31 mouse cellular contexts compared by ENCODE assay signal in the genomic region with DNA sequence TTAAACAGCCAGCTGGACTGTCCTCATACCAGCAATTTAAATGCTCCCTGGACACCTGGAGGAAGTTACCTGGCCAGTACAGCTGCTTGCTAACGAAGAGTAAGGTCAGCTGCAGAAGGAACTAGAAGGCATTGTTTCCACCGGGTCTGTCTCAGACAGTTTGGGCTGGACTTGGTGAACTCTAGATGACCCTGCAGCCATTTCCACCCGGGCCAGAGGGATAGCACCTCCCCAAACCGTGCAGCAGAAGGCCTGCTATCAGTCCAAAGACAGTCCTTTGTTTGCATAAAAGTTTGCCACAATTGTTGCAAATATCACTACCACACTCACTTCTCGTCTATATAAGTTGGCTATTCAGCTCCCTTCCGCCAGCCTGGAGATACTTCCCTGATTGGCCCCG. TPM values are rescaled to one million over a fixed set of nuclear protein-coding genes. Genes with fewer than 3 reads are reported as not detected.
DNase-seq lines count a peak whose midpoint lies in the region; ATAC-seq and TF ChIP-seq lines count a peak whose summit lies in the region.
"Had no signal": no experiment of that assay in that cellular context is flagged by ENCODE, and none has a peak within 500 bp of the region (broad histone marks: within the 10 kb centered on the region; RNA-seq: fewer than 3 reads in every experiment).

No protein-coding gene starts in this region.

- no peak for ATAC-seq in kidney, postnatal 0 days (replicated peaks; ENCODE audit: low FRiP score, low read depth)
- ATAC-seq in midbrain, embryonic 11.5 days (ENCODE audit: low FRiP score), result no peak
- ATAC-seq: forebrain, embryonic 13.5 days; forebrain, embryonic 16.5 days; intestine, postnatal 0 days had no signal

- H3K36me3 ChIP-seq in heart, embryonic 10.5 days, result no peaks in the 10 kb centered on the region
- H3K36me3 ChIP-seq in kidney, postnatal 0 days (ENCODE audit: insufficient read depth, low read length), result no peaks in the 10 kb centered on the region
- H3K36me3 ChIP-seq in midbrain, embryonic 11.5 days (ENCODE audit: control insufficient read depth, insufficient read depth, low read length), result no peaks in the 10 kb centered on the region
- H3K36me3 ChIP-seq: embryonic facial prominence, embryonic 10.5 days; embryonic facial prominence, embryonic 13.5 days; forebrain, embryonic 10.5 days; hindbrain, embryonic 12.5 days; hindbrain, embryonic 15.5 days had no signal

- peaks cover 21% of the 10 kb centered on the region for H3K4me1 ChIP-seq in heart, embryonic 10.5 days
- 0 out of 2 replicates have a peak, but pooled peaks cover 3% of the 10 kb centered on the region for H3K4me1 ChIP-seq in kidney, postnatal 0 days (replicated peaks; ENCODE audit: insufficient read depth, low read length)
- no peaks in the 10 kb centered on the region for H3K4me1 ChIP-seq in midbrain, embryonic 11.5 days (ENCODE audit: control insufficient read depth, insufficient read depth, low read length)
- H3K4me1 ChIP-seq: forebrain, embryonic 13.5 days; hindbrain, embryonic 12.5 days; hindbrain, embryonic 15.5 days had no signal

- no peak for DNase-seq in heart, embryonic 10.5 days (ENCODE audit: low spot score)
- DNase-seq in heart, postnatal 36 days, result no peak
- peak; percentile 25 for DNase-seq in kidney, postnatal 0 days (ENCODE audit: low spot score)
- DNase-seq in kidney, postnatal 36 days, result no peak
- peak; percentile 60 for DNase-seq in testis, postnatal 14 days (ENCODE audit: low spot score)
- no peak for DNase-seq in testis, postnatal 10 days (ENCODE audit: low spot score)
- DNase-seq in midbrain, embryonic 11.5 days (ENCODE audit: low spot score, missing footprints), result no peak
- DNase-seq: adrenal gland, adult 2 months; adrenal gland, postnatal 14 days; B cell, adult 2 months; cerebellum, adult 11 months; cerebellum, adult 2 months; cerebellum, adult 9-11 months; cerebellum, postnatal 25 days; gastrocnemius, postnatal 10 days; gastrocnemius, postnatal 36 days; heart, adult 11 months; heart, postnatal 14 days had no signal

- intact Hi-C loops in heart, postnatal 36 days (cut with DNase I), result no loop called here

- no peak overlapping the region for H3K4me3 ChIP-seq in heart, embryonic 10.5 days
- H3K4me3 ChIP-seq in kidney, postnatal 0 days (replicated peaks; ENCODE audit: low read depth, low read length), result no peak overlapping the region
- no peak overlapping the region for H3K4me3 ChIP-seq in midbrain, embryonic 11.5 days (ENCODE audit: low read depth, low read length)
- H3K4me3 ChIP-seq: embryonic facial prominence, embryonic 10.5 days; embryonic facial prominence, embryonic 13.5 days; forebrain, embryonic 10.5 days; forebrain, embryonic 13.5 days; hindbrain, embryonic 12.5 days; hindbrain, embryonic 15.5 days had no signal

- H3K9me3 ChIP-seq in heart, embryonic 10.5 days, result no peaks in the 10 kb centered on the region
- no peaks in the 10 kb centered on the region for H3K9me3 ChIP-seq in kidney, postnatal 0 days (replicated peaks; ENCODE audit: low read length)
- H3K9me3 ChIP-seq in midbrain, embryonic 11.5 days (ENCODE audit: control insufficient read depth, low read length), result no peaks in the 10 kb centered on the region
- H3K9me3 ChIP-seq: embryonic facial prominence, embryonic 10.5 days; embryonic facial prominence, embryonic 13.5 days; forebrain, embryonic 10.5 days; forebrain, embryonic 13.5 days; hindbrain, embryonic 12.5 days; hindbrain, embryonic 15.5 days had no signal

- 0 out of 2 replicates have a peak overlapping the region, but pooled peaks have one; percentile 38 for H3K27ac ChIP-seq in heart, embryonic 10.5 days
- no peak overlapping the region for H3K27ac ChIP-seq in kidney, postnatal 0 days
- no peak overlapping the region for H3K27ac ChIP-seq in midbrain, embryonic 11.5 days (ENCODE audit: low read depth, low read length)
- H3K27ac ChIP-seq: embryonic facial prominence, embryonic 10.5 days; embryonic facial prominence, embryonic 13.5 days; forebrain, embryonic 10.5 days; forebrain, embryonic 13.5 days; hindbrain, embryonic 12.5 days; hindbrain, embryonic 15.5 days had no signal

- no peak overlapping the region for H3K4me2 ChIP-seq in kidney, postnatal 0 days (ENCODE audit: low read length)
- H3K4me2 ChIP-seq in midbrain, embryonic 11.5 days, result no peak overlapping the region
- H3K4me2 ChIP-seq: embryonic facial prominence, embryonic 13.5 days; forebrain, embryonic 13.5 days; heart, embryonic 11.5 days; hindbrain, embryonic 12.5 days; hindbrain, embryonic 15.5 days had no signal

- no peak overlapping the region for H3K9ac ChIP-seq in kidney, postnatal 0 days (ENCODE audit: low read depth, low read length)
- H3K9ac ChIP-seq in midbrain, embryonic 11.5 days (ENCODE audit: low read length), result no peak overlapping the region
- H3K9ac ChIP-seq: embryonic facial prominence, embryonic 13.5 days; forebrain, embryonic 13.5 days; hindbrain, embryonic 12.5 days; hindbrain, embryonic 15.5 days had no signal

- 35% methylated on average over 7 of the region's 7 CpGs for WGBS in heart, embryonic 10.5 days
- 32% methylated on average over 7 of the region's 7 CpGs for WGBS in kidney, postnatal 0 days
- 65% methylated on average over 7 of the region's 7 CpGs for WGBS in midbrain, embryonic 11.5 days

- no peak for TF ChIP-seq CTCF in kidney, postnatal 0 days (IDR thresholded peaks at IDR 0.05; ENCODE audit: low read depth)

- peaks cover 19% of the 10 kb centered on the region for H3K27me3 ChIP-seq in heart, embryonic 10.5 days (ENCODE audit: insufficient read depth, poor library complexity, severe bottlenecking)
- no peaks in the 10 kb centered on the region for H3K27me3 ChIP-seq in kidney, postnatal 0 days (ENCODE audit: insufficient read depth, low read length)
- H3K27me3 ChIP-seq in midbrain, embryonic 11.5 days (ENCODE audit: control insufficient read depth, insufficient read depth, low read length), result no peaks in the 10 kb centered on the region
- H3K27me3 ChIP-seq: embryonic facial prominence, embryonic 13.5 days; hindbrain, embryonic 15.5 days had no signal

RNA-seq across cellular contexts. Expression of a gene that starts 3.5 kb away (rescaled TPM):
- polyA plus RNA-seq in heart, embryonic 10.5 days (2016; fragmentation: Nextera tagmentation; extraction: Ambion mirVana), result 0.06 and 1.7 TPM in 2 replicates
- not detected for total RNA-seq in heart, postnatal 36 days (2021)
- polyA plus RNA-seq in kidney, postnatal 0 days (2015; fragmentation: Nextera tagmentation; extraction: Ambion mirVana), result 0.10 and 0.24 TPM in 2 replicates
- 0.07 and 0.34 TPM in 2 replicates for polyA plus RNA-seq in midbrain, embryonic 11.5 days (2014; fragmentation: Nextera tagmentation; extraction: Ambion mirVana)
- total RNA-seq: common myeloid progenitor, adult 5-6 weeks; gastrocnemius, postnatal 36 days; heart, postnatal 14 days; hematopoietic stem cell, adult 5-6 weeks had no signal
- polyA plus RNA-seq: forebrain, embryonic 13.5 days had no signal

RNA-seq across cellular contexts. Expression of a gene that starts 23.2 kb away (rescaled TPM):
- not detected in 2 replicates for polyA plus RNA-seq in heart, embryonic 10.5 days (2016; fragmentation: Nextera tagmentation; extraction: Ambion mirVana)
- total RNA-seq in heart, postnatal 36 days (2021), result under 1 TPM; 0.39 to 0.54 TPM
- 0.55 and 1.1 TPM in 2 replicates for polyA plus RNA-seq in kidney, postnatal 0 days (2015; fragmentation: Nextera tagmentation; extraction: Ambion mirVana)
- polyA plus RNA-seq in midbrain, embryonic 11.5 days (2014; fragmentation: Nextera tagmentation; extraction: Ambion mirVana), result not detected in 2 replicates
- total RNA-seq: gastrocnemius, adult 18-20 months; gastrocnemius, postnatal 36 days had no signal
- polyA plus RNA-seq: embryonic facial prominence, embryonic 10.5 days; forebrain, embryonic 10.5 days; forebrain, embryonic 13.5 days; forebrain, embryonic 16.5 days; heart, embryonic 11.5 days had no signal

RNA-seq across cellular contexts. Expression of a gene that starts 43.5 kb away (rescaled TPM):
- polyA plus RNA-seq in heart, embryonic 10.5 days (2016; fragmentation: Nextera tagmentation; extraction: Ambion mirVana), result 23.0 and 30.3 TPM in 2 replicates
- 10 to 100 TPM; 28.0 to 30.3 TPM for total RNA-seq in heart, postnatal 36 days (2021)
- polyA plus RNA-seq in kidney, postnatal 0 days (2015; fragmentation: Nextera tagmentation; extraction: Ambion mirVana), result 44.8 and 47.8 TPM in 2 replicates
- polyA plus RNA-seq in midbrain, embryonic 11.5 days (2014; fragmentation: Nextera tagmentation; extraction: Ambion mirVana), result 59.1 and 60.5 TPM in 2 replicates
- total RNA-seq: MEL had no signal

RNA-seq across cellular contexts. Expression of a gene that starts 59.3 kb away (rescaled TPM):
- polyA plus RNA-seq in heart, embryonic 10.5 days (2016; fragmentation: Nextera tagmentation; extraction: Ambion mirVana), result 19.0 and 28.4 TPM in 2 replicates
- 10 to 100 TPM; 26.2 to 41.8 TPM for total RNA-seq in heart, postnatal 36 days (2021)
- polyA plus RNA-seq in kidney, postnatal 0 days (2015; fragmentation: Nextera tagmentation; extraction: Ambion mirVana), result 28.2 and 28.4 TPM in 2 replicates
- polyA plus RNA-seq in midbrain, embryonic 11.5 days (2014; fragmentation: Nextera tagmentation; extraction: Ambion mirVana), result 10.5 and 12.1 TPM in 2 replicates

Comparison
In these comparisons a context has a peak if more than half of its experiments do, and no peak if none do; other contexts are left out.
1. DNase-seq: peak in kidney, postnatal 0 days (single experiment) and testis, postnatal 14 days (single experiment); none in heart, embryonic 10.5 days (single experiment), heart, postnatal 36 days (0 of 2), kidney, postnatal 36 days (0 of 2), testis, postnatal 10 days (single experiment) and midbrain, embryonic 11.5 days (single experiment).